Mouse (Mus musculus) T-helper 17 cell (primary cell): Measurements from ENCODE around the gene Pla2g2f.

Source experiments
- in situ Hi-C, 2 experiments: fragments of 300-600 bp; cut with MboI, MseI; formaldehyde crosslinking; loops; 1 replicate in 1 of 2; 2 replicates in 1 of 2; pipeline ENCODE4 v1.15.1; 2025; ENCODE audit warnings: high pct_unique_total_duplicates in 2 of 2

Pla2g2f gene

GRCm38 (mm10) chr4:138718586-138719263, 38.7 kb downstream of the Pla2g2f start:
- in situ Hi-C loops, result no loop called here

- in situ Hi-C loops, result no loop called here
Observed at GRCm38 (mm10) chr4:138716697-138717096, 40.7 kb downstream of the Pla2g2f start.

- in situ Hi-C loops, result no loop called here
Observed at GRCm38 (mm10) chr4:138714186-138714585, 43.2 kb downstream of the Pla2g2f start.

GRCm38 (mm10) chr4:138712621-138713020, 44.8 kb downstream of the Pla2g2f start:
- in situ Hi-C loops, result no loop called here

- in situ Hi-C loops, result no loop called here
Observed at GRCm38 (mm10) chr4:138712096-138712495, 45.3 kb downstream of the Pla2g2f start.

- in situ Hi-C loops, result no loop called here
Observed at GRCm38 (mm10) chr4:138711051-138711820, 46.2 kb downstream of the Pla2g2f start.

- in situ Hi-C loops, result no loop called here
Observed at GRCm38 (mm10) chr4:138710633-138711032, 46.8 kb downstream of the Pla2g2f start.

- in situ Hi-C loops, result loop anchor here in 1 of 2 experiments (5.0 kb wide), 1 partner anchor 263 kb away; no protein-coding TSS in a partner anchor
Observed at GRCm38 (mm10) chr4:138709944-138710343, 47.5 kb downstream of the Pla2g2f start.

GRCm38 (mm10) chr4:138709246-138709645, 48.2 kb downstream of the Pla2g2f start:
- in situ Hi-C loops, result loop anchor here in 1 of 2 experiments (5.0 kb wide), 1 partner anchor 262 kb away; no protein-coding TSS in a partner anchor

GRCm38 (mm10) chr4:138708636-138709035, 48.8 kb downstream of the Pla2g2f start:
- in situ Hi-C loops, result loop anchor here in 1 of 2 experiments (5.0 kb wide), 1 partner anchor 261 kb away; no protein-coding TSS in a partner anchor

- in situ Hi-C loops, result loop anchor here in 1 of 2 experiments (5.0 kb wide), 1 partner anchor 259 kb away; no protein-coding TSS in a partner anchor
Observed at GRCm38 (mm10) chr4:138706620-138707019, 50.8 kb downstream of the Pla2g2f start.

GRCm38 (mm10) chr4:138704169-138704568, 53.3 kb downstream of the Pla2g2f start:
- in situ Hi-C loops, result loop anchor here in 1 of 2 experiments (5.0 kb wide), 1 partner anchor 252 kb away; the partner anchor contains the start of gene Camk2n1

- in situ Hi-C loops, result loop anchor here in 1 of 2 experiments (5.0 kb wide), 1 partner anchor 251 kb away; the partner anchor contains the start of gene Camk2n1
Observed at GRCm38 (mm10) chr4:138703591-138703990, 53.8 kb downstream of the Pla2g2f start.

GRCm38 (mm10) chr4:138702528-138702927, 54.9 kb downstream of the Pla2g2f start:
- in situ Hi-C loops, result loop anchor here in 1 of 2 experiments (5.0 kb wide), 1 partner anchor 250 kb away; the partner anchor contains the start of gene Camk2n1

- in situ Hi-C loops, result loop anchor here in 1 of 2 experiments (5.0 kb wide), 1 partner anchor 250 kb away; the partner anchor contains the start of gene Camk2n1
Observed at GRCm38 (mm10) chr4:138702031-138702430, 55.4 kb downstream of the Pla2g2f start.

- in situ Hi-C loops, result loop anchor here in 1 of 2 experiments (5.0 kb wide), 1 partner anchor 249 kb away; the partner anchor contains the start of gene Camk2n1
Observed at GRCm38 (mm10) chr4:138701111-138701510, 56.3 kb downstream of the Pla2g2f start.
